Mouse (Mus musculus) midbrain, embryonic 10.5 days (tissue): Measurements from ENCODE around the gene Mrgprb2. TPM values are rescaled to one million over a fixed set of nuclear protein-coding genes. Genes with fewer than 3 reads are reported as not detected.

Source experiments
- DNase-seq: peaks from one replicate; pipeline ENCODE4 v3.0.0-alpha.2; 2017; ENCODE audit warnings: low spot score
- H3K27ac ChIP-seq: fragments of 300-500 bp; sonication (generic); replicated peaks from 2 replicates; pipeline ENCODE4 v1.5.1; 2016; ENCODE audit warnings: mild to moderate bottlenecking
- H3K27me3 ChIP-seq: fragments of 300-500 bp; sonication (generic); 2 replicates; pipeline ENCODE4 v1.6.1; 2016; ENCODE audit warnings: low read depth, mild to moderate bottlenecking; ENCODE audit not compliant: poor library complexity, severe bottlenecking
- H3K36me3 ChIP-seq: fragments of 300-500 bp; sonication (generic); 2 replicates; pipeline ENCODE4 v1.6.1; 2016; ENCODE audit warnings: mild to moderate bottlenecking, moderate library complexity
- H3K4me1 ChIP-seq: fragments of 300-500 bp; sonication (generic); 2 replicates; pipeline ENCODE4 v1.6.1; 2016
- H3K4me3 ChIP-seq: fragments of 300-500 bp; sonication (generic); 2 replicates; pipeline ENCODE4 v1.5.1; 2016; ENCODE audit warnings: mild to moderate bottlenecking, moderate library complexity
- H3K9me3 ChIP-seq: fragments of 300-500 bp; sonication (generic); replicated peaks from 2 replicates; pipeline ENCODE4 v1.6.1; 2016; ENCODE audit warnings: mild to moderate bottlenecking
- polyA plus RNA-seq: library from polyadenylated mRNA; unstranded; fragments of >200 nt; fragmentation: Nextera tagmentation; extraction: Ambion mirVana; gene quantifications from 2 replicates; pipeline ENCODE4 v1.2.1, GENCODE M21; 2016

Gene Mrgprb2
- not detected in 2 replicates for polyA plus RNA-seq

GRCm38 (mm10) chr7:48557986-48558385 lies at the start of gene Mrgprb2:
TSS of gene Mrgprb2 (minus strand) at chr7:48558086.
- H3K27me3 ChIP-seq, result no peaks in the 10 kb centered on the region
- H3K9me3 ChIP-seq, result peaks cover 37% of the 10 kb centered on the region
- H3K4me1 ChIP-seq, result no peaks in the 10 kb centered on the region
- no peaks in the 10 kb centered on the region for H3K36me3 ChIP-seq
- no peak within 1 kb of the TSS for H3K27ac ChIP-seq
- no peak for DNase-seq
- H3K4me3 ChIP-seq, result no peak within 1 kb of the TSS

Other genes with a start within 250 kb of the Mrgprb2 start
- not detected in 2 replicates for gene Mrgprb8, start 169.6 kb downstream of the Mrgprb2 start, polyA plus RNA-seq
- gene Mrgprb1, start 101.7 kb downstream of the Mrgprb2 start, polyA plus RNA-seq, result not detected in 2 replicates
- not detected in 2 replicates for gene Mrgprx2, start 58.8 kb downstream of the Mrgprb2 start, polyA plus RNA-seq
- not detected in 2 replicates for gene Mrgprb3, start 85.7 kb upstream of the Mrgprb2 start, polyA plus RNA-seq
- gene Zdhhc13, start 230.9 kb upstream of the Mrgprb2 start, polyA plus RNA-seq, result 30.9 and 34.0 TPM in 2 replicates